Mouse (Mus musculus) kidney, adult 2 months (tissue): ENCODE measurements around the gene Clpsl2.

Experiments used
- CTCF ChIP-seq: fragments of 200-500 bp; conservative IDR thresholded peaks from 2 replicates; pipeline ENCODE4 v1.5.1; 2011; ENCODE audit warnings: low read depth, mild to moderate bottlenecking, control low read depth, low read length, moderate library complexity, mixed read lengths; ENCODE audit not compliant: insufficient read depth, insufficient read length
- POLR2A ChIP-seq: fragments of 200-500 bp; IDR thresholded peaks from one replicate; pipeline ENCODE4 v1.6.1; 2011; ENCODE audit warnings: low read depth, low read length, control low read depth

GRCm38 (mm10) chr17:28528043-28528351, 21.2 kb upstream of the Clpsl2 start:
- peak; percentile 96 for TF ChIP-seq CTCF
- TF ChIP-seq POLR2A = no peak
